Mouse (Mus musculus) thymus, postnatal 0 days (tissue): ENCODE measurements at regions not wholly inside any gene's neighbourhood (a gene's known extent, or its start where the extent isn't known, plus 50 kb on each side); places are given as distances from the start of the nearest gene placed in this dataset.

Experiments used
- DNase-seq: peaks from one replicate; pipeline ENCODE4 v3.0.0-alpha.2; 2015; ENCODE audit warnings: low spot score

DNA sequence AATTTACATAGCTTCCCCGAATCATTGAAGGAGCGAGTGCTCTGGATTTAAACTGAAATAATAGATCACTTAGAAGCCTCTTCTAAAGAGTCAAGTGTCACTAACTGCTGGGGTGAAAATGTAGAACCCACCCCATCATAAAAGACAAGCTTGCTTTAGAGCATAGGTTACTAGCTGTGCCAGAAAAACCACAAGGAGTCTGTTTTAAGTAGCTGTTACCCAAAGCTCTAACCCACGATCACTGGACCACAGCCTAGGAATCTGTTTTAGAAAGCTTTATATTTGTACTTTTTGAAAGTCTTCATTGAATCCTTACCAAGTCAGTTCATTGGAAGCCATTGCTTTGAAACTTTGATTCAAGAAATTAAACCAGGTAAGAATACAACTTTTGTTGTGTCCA is 233.7 kb upstream of the Dcn start:
- no peak for DNase-seq

DNA sequence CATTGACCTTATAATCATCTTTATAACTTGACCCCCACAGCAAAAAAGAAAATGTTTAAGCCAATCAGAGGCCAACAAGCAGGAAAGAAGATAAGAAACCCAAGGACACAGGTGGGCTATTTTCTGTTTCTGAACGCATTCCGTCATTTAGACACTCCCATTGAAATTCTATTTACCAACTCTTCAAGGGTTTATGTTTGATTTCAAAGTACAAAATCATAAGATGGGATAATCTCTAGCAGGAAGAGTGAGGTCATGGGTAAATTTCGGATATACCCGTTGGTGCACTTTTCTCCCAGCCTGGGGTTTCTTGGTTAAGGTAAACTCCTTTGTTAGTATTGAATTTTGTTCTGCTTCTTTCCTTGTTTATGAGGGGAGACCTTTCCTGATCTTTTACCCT is 230.9 kb upstream of the Dcn start:
- no peak for DNase-seq

DNA sequence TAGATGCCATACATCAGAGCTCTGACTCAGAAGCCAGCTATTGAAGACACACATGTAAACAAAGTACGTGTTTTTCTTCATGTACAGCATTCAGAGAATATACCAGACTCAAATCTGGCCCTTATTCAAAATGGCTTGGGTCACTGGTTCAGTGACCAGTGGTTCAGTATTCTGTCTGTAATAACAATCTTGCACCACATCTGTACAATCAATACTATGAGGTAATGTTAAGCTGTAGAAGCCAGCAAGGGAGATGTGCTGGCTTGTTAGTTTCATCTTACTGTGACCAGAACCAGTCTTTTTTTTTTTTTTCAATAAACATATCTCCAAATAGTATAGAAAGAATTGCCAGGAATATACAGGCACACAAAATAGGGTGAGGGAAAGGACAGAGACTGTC is 229.6 kb upstream of the Dcn start:
- no peak for DNase-seq

DNA sequence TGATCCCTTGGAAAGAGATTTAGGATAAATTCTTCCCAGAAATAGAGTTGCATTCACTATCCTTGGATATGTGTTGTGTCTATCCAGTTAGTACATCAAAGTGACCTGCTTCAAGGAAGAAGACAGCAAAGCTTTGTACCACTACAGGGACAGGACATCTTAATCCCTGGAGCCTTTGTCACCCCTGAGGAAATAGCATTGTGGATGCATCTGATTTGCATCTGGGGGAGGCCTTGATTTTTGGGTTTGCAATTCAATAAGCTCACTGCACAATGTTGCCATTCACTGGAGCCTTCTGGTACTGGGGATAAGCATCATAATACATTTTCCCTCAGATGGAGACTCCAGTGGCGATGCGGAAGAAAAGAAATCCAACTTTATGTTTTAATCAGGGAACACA is 229.2 kb upstream of the Dcn start:
- no peak for DNase-seq

DNA sequence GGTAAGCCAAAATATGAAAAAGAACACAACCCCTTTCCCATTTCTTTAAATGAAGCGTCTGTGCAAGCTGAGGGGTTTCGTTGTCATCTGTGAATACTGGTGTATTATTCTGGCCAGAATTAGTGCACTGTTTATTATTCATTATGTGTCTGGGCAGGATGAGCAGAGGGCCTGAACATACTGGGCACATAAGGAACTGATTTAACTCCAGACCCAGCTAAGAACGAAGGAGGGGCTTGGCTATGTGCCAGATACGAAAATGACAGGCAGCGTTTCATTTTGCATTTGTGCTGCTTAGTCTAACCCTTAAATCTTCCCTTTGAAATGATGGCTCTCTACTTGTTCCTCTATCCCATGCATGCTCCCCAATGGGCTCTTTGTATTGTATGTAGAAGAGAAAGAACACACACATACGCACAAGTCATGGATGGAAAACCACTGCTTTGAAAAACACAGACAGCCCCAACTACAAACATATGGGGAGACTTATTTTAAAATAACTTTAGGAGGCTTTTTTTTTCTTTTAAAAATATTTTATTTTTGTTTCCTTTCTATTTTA is 213.4 kb upstream of the Dcn start:
- DNase-seq, result no peak

DNA sequence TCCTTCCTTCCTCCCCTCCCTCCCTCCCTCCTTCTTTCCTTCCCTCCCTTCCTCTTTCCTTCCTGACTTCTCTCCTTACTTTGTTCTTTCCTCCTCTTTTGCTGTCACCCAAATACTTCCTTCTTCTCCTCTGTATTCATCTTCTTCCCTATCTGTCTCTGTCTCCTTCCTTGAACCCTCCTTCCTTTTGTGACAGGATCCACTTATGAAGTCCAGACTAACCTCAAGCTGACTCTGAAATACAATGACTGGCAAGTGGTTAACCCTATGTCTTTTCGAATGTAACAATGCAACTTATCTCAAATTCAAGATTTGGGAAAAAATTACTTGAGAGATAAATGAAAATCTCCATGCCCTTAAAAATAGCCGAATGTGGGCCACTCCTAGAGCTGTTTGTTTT is 197.0 kb upstream of the Dcn start:
- DNase-seq, result no peak

DNA sequence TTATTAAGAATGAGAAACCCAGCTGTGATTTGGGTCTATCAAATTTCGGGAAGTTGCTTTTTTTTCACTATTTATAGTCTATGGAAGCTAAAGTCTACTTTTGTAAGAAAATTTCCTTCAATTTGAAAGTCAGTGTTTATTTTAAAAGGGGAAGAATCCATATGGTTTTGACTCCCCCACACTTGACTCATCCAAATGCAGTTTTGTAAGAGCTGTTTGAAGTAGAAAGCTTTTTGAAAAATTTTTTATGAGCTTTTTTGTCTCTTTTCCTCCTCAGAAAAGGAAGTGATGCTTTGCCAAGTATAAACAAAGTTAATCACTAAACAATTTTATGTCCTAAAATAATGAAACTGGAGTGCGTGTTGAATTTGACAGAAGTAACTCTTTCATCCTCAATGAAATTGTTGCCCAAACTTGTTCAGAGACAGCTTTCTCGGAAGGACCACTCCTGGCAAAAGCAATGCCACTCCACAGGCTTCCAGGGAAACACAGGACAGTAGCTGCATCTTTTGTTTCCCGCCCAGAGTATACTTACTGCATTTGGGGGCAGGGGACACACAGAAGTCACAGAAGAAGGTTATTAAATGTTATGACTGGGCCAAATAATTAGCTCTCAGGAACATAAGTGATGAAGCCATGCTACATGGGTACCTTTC is 196.4 kb upstream of the Dcn start:
- no peak for DNase-seq

DNA sequence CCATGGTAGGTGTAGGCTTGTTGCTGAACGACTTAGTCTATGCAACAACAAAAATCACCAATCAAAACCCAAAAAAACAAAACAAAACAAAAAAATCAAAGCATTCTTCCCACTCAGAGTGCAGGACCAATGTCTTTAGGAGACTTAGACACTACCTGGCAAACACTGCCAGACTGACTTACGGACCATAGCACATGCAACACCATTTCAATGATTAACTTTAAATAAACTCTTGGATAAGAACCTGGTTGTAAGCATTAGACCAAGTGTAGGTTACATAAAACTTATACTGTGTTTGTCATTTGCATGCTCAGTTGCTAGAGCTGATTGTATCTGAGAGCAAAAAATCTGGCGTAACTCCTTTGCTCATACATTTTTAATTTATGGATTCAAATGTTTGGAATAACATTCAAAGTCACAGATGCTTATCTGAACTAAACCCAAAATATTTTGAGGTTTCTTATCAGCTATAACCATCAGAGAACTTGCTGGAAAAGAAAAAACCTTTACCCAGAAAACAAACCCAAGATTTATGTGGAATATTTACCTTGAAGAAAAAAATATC is 174.5 kb upstream of the Dcn start:
- no peak for DNase-seq

DNA sequence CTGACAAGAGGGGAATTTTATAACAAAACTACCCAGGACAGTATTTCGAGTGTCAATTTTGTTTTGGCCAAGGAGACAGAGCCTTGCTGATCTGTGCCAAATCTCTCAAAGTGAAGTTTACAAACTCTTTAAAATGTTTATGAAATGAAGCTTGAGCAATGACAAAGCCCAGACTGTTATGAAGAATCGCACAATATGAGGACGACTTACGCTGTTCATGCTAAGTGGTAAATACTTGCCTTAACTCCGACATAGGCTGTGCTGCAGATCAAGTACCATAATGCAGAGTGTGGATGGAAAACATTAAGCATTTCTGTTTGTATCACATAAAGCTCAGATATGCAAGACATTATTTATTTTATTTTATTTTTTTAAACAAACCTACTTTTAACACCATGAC is 169.8 kb upstream of the Dcn start:
- DNase-seq, result no peak

DNA sequence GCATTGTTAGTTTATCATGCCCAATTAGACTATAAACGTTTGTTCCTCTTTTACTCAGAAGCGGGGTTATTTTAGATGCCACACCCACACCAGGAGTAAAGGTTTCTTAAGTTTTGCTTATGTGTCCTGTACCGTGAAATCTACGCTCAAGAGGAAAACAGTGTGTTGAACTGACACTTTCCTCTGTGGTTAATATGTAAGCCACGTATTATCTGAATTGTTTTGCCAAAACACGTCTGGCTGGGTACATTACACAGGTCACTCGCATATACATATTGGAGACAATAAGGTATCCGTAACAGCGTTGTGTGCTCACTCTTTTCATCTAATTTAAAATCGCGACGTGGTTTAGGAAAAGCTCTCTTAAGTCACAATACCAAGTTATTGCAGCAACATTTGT is 166.9 kb upstream of the Dcn start:
- peak; percentile 26 for DNase-seq

DNA sequence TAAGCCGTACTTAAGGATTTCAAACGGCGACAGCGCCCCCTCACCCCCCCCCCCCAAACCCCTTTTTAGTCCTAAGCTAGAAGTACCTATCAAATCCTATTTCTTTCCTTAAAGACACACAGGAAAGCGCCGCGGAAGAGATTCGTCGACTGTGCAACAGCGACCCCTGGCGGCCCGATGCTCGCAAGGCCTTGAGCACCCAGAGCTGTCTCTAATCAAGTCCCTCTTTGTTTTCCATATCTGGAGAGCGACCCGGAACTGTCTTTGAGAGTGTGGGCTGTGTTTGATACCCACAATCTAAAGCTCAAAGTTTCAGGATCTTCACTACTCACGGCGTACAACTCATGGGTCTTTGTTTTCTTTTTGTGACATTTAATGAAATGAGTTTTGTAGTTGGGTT is 166.4 kb upstream of the Dcn start:
- DNase-seq, result peak; percentile 93

DNA sequence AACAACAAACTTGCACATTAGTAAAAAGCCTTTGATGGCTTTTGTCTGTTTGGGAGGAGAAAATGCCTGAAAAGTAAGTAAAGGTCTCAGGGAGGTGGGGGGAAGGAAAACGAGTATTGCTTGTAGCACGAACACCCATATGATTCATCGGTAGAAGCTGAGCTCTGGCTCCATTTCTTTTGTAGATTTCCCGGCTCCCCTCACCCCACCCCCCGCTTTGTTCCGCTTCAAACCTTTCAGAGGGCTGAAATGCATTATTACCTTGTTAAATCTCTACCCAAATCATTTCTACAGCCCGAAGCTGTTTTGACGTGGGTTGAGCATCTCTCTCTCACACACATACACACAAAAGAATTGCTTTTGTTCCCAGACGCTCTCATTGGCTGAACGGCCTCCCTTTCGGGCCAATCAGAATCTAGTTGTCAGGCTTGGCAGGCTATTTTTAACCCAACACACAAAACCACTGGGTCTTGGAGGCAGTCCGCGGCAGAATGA is 166.0 kb upstream of the Dcn start:
- peak; percentile 94 for DNase-seq

DNA sequence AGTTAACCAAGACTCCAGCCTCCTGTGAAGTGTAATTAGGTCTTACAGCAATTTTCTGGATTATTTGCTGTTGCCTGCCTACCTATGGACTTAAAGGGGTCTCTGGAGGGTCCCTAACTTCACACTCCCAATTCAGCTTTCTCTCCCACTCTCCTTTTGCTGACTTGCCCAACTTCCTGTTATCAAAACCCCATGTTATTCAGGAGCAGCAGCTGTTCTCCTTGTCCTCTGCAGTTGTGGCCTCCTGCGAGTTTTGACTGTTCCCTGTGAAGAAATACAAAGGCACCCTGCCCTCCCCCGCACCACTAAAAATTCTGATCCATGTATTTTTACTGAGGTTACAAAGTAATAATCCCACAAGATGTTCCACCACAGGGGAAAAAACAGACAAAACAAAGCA is 146.8 kb upstream of the Dcn start:
- peak; percentile 8 for DNase-seq

DNA sequence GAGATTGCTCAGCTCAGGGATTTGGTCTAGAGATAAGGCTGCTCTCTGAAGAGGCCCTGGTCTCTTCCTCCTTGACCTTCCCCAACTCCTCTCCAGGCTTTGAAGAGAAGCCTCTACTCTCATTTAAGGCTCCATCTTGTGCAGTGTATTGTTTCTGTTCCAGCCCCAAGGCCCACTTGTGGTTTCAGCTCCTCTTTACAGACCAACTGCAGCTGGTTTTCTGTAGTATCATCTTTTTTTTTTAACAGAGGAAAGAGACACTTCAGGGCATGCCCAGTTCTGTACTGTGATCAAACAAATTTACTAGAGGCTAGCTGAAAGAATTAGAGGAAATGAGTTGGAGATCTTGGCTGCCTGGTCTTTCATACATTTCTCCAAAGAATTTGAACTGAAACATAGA is 145.4 kb upstream of the Dcn start:
- no peak for DNase-seq

DNA sequence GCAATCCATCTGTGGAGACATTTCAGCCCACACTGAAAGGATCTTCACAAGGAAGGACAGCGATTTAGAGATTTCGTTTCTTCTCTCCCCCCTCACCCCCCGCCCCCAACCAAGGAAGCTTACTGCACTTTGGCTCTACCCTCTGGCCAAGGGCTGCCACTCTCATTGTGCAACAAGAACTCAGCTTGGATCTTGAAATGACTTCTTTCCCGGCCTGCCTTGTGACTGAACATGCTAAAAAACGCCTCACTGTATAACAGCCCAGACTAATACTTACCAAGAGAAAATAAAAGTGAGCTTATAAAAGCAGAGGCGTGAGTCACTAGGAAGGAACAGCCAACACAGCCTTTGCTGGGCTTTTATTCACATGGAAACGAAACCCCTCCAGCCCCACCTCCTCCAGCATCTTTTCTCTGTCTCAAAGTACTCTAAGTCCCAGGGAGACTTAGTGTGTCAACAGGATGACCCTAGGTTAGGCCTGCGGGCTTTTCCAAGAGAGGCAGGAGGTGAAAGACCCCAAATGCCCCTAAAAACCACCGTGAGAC is 144.7 kb upstream of the Dcn start:
- DNase-seq, result no peak

DNA sequence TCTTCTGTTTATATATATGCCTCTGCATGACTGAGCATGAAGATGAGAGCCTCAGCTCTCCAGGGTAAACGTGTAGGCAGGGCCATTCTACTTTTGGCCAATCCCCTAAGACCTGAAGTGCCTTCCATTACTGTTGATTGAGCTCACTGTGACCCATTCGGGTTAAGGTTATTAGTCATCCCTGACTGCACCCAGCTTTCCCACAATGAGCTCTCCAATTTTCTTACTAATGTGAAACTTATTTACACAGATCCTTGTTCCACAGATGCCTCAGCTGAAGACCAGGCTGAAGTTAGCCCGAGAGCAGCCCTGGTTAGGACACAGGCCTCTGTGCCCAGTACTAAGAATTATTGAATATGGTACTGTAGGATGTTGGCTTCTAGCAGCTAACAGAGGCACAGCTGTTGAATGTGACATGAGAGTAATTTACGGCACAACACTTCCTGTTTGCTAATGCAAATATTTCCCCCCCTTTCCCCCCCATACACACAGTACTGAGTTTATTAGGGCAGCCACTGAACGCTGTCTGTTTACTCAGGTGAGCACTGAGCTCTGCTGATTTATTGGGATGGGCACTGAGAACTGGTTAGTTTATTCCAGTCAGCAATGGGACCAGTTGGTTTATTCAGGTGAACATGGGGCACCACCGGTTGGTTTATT is 141.2 kb upstream of the Dcn start:
- no peak for DNase-seq

DNA sequence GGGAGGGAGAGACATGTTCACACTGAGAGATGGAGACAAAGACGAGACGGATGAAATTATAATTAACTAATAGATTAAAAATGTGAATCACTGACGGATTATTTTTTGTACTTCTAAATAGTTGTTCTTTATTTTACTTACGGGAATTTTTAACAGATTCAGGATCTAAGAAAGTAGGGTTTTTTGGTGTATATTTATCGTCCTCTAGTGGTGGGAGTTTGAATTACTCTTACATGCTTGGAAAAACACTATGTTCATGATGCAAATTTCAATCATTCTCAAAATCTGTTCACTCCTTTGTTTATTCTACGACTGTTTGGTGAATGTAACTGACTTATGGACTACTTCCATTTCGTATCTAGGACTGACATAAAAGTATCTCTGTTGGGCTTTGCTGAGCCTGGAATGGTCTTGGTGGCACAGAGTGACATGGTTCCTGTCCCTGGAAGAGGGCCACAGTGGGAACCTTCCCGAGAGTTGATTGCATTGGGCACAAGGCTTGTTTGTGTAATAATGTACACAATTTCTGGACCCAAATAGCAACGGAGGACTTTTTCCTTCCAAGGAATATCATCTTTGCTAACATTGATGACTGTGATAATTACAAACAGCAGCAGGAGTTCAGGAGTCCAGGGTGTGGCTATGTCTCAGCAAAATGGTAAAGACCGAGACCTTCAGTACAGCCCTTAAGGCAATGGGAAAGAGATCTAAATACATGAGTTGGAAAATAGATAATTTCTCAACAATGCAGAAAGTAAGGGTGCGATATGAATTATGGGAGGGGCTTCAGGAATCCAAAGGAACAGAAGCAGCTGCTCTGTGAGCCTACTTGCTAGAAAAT is 139.3 kb upstream of the Dcn start:
- DNase-seq, result peak; percentile 37

DNA sequence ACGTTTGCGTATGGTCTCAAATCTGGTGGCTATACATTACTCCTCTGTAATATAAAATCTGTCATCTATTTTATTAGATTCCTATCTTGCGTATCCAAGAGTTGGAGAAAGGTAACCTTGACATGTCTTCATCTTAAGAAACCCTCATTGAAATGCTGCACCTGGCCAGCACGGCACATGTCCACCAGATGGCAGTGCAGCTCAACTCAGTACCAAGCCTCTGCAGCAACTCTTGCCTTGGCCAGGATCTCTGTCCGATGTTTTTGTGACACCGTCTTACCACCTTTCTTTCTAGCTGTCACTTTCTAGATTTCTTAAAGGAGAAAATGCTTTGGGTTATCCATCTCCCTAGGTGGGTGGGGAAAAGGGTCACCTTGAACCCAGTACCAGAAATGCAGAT is 134.1 kb upstream of the Dcn start:
- peak; percentile 67 for DNase-seq

DNA sequence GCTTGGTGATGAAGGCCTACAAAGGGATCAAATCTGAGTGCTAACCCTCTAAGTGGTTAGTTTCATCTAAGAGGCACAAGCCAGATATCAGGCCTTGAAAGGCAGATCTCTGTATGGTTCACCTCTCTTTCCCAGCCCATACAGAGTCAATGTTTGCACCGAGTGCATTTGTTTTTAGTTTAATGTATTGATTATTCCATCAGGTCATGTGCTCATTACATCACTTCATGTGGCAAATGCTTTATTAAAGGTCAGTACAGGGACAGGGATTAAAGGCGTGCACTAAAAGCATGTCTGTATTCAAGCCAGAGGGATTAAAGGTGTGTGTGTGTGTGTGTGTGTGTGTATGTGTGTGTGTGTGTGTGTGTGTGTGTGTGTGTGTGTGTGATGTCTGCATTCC is 132.5 kb upstream of the Dcn start:
- DNase-seq, result no peak

DNA sequence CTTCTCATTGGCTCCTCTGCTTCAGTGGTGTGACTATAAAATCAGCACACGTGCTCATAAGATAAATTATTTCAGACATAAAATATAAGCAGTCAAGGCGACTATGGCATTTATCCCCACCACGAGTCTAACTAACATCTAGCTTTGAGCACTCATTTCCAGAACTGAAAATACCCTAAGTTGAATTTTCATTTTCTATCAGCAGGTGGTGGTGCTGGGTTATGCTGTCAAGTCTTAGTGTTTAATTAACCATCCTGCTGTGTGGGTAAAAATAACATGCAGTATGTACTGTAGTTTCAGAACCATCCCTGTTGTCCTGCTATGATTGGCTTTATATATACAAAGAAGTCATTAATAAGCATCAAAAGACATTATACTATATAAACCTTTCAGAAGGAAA is 110.8 kb upstream of the Dcn start:
- DNase-seq, result no peak

DNA sequence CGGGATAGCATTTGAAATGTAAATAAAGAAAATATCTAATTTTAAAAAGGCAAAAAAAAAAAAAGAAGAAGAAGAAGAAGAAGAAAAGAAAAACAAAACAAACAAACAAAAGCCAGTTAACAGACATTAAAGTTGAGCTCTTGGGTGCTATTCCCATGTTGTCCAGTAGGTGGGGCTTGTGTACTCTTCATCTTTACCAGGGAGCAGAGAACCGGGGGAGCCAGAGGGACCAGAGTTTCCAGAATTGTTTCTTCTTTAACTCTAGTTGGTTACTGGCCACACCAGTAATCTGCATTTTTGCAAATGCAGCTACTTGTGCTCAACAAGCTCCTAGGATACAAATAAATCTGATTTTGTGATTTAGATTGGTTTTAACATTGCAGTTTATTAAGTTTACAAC is 103.6 kb upstream of the Dcn start:
- peak; percentile 50 for DNase-seq

DNA sequence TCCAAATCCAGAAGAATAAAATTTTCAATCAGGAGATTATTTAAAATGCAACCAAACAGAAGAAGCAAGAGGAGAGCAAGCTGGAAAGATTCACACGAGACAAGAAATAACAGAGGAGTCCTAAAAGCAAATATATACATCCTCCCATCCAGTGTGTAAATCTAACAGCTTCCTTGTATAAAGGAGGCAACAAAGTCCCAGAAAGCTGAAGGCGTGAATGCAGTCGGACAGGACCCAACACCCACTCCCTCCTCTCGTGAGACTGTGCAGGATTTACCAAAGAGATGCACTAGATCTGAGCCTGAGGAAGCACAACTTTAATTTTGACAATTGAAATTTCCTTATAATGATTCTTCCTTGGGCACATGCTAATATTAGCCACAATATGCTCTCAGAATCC is 103.0 kb upstream of the Dcn start:
- no peak for DNase-seq
